Mouse (Mus musculus) kidney, postnatal 0 days (tissue): Measurements from ENCODE around the gene Olfr19. TPM values are rescaled to one million over a fixed set of nuclear protein-coding genes. Genes with fewer than 3 reads are reported as not detected.
"Not testable (repeated sequence)": the region's sequence is repeated elsewhere in the genome, so short reads cannot be mapped to it uniquely, and the experiment has no call there.

Experiments
- ATAC-seq: fragments of 200-750 bp; cut with Nextera tagmentation; replicated peaks from 2 replicates; pipeline ENCODE4 v1.8.0; 2017; ENCODE audit warnings: low read depth, moderate number of reproducible peaks, moderate TSS enrichment, moderate library complexity; ENCODE audit not compliant: low FRiP score
- DNase-seq: peaks from one replicate; pipeline ENCODE4 v3.0.0-alpha.2; 2016; ENCODE audit warnings: low spot score
- H3K27ac ChIP-seq: fragments of 300-500 bp; sonication (generic); 2 replicates; pipeline ENCODE4 v1.5.1; 2014; ENCODE audit warnings: mild to moderate bottlenecking
- H3K27me3 ChIP-seq: fragments of 300-500 bp; sonication (generic); 2 replicates; pipeline ENCODE4 v1.6.1; 2014; ENCODE audit warnings: low read length, mixed read lengths; ENCODE audit not compliant: insufficient read depth
- H3K36me3 ChIP-seq: fragments of 300-500 bp; sonication (generic); 2 replicates; pipeline ENCODE4 v1.6.1; 2014; ENCODE audit warnings: low read length, mixed read lengths; ENCODE audit not compliant: insufficient read depth
- H3K4me1 ChIP-seq: fragments of 300-500 bp; sonication (generic); replicated peaks from 2 replicates; pipeline ENCODE4 v1.6.1; 2014; ENCODE audit warnings: antibody characterized with exemption, low read length, mixed read lengths; ENCODE audit not compliant: insufficient read depth
- H3K4me2 ChIP-seq: fragments of 300-500 bp; sonication (generic); 2 replicates; pipeline ENCODE4 v1.6.1; 2014; ENCODE audit warnings: mild to moderate bottlenecking, low read length, moderate library complexity, mixed read lengths
- H3K4me3 ChIP-seq: fragments of 300-500 bp; sonication (generic); replicated peaks from 2 replicates; pipeline ENCODE4 v1.5.1; 2014; ENCODE audit warnings: low read depth, low read length
- H3K9ac ChIP-seq: fragments of 300-500 bp; sonication (generic); 2 replicates; pipeline ENCODE4 v1.6.1; 2014; ENCODE audit warnings: low read depth, low read length
- H3K9me3 ChIP-seq: fragments of 300-500 bp; sonication (generic); replicated peaks from 2 replicates; pipeline ENCODE4 v1.6.1; 2016; ENCODE audit warnings: low read length, inconsistent platforms, mixed read lengths
- CTCF ChIP-seq: IDR thresholded peaks from 2 replicates; pipeline ENCODE4 v1.5.1; 2016; ENCODE audit warnings: antibody characterized with exemption, low read depth, mild to moderate bottlenecking, moderate library complexity
- WGBS: fragments of 180-500 bp; shearing (Covaris S2); extraction: QIAGEN DNeasy Blood & Tissue Kit; methylation state at CpG from one replicate; pipeline ENCODE4 v1.1.7; 2014; 5-methylcytosine and 5-hydroxymethylcytosine counted together
- polyA plus RNA-seq: library from polyadenylated mRNA; unstranded; fragments of >200 nt; fragmentation: Nextera tagmentation; extraction: Ambion mirVana; gene quantifications from 2 replicates; pipeline ENCODE4 v1.2.1, GENCODE M21; 2015

Olfr19 gene
- not detected in 2 replicates for polyA plus RNA-seq

DNA sequence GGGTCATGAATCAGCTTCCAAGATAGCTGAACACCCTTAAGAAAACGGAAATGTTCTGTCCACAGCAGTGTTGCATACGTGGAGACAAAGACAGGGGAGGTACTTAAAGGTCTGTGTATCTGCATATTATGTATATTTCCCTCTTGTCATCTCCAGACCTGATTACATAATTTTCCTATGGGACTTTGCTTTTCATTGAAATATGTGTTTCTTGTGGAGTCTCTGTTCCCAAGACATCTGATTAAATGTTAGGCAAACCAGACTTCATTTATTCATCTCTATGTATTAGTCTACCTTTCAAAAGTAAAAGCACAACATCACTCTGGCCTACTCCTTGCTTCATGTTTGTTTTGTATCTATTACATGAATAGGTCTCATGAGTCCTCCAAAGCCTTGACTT lies at the start of gene Olfr19:
Olfr19 (minus strand) TSS at position 101 of the 400 bp plus-strand sequence.
- no peaks in the 10 kb centered on the region for H3K9me3 ChIP-seq
- H3K4me3 ChIP-seq = no peak within 1 kb of the TSS
- no peaks in the 10 kb centered on the region for H3K36me3 ChIP-seq
- no peak for ATAC-seq
- H3K9ac ChIP-seq = no peak within 1 kb of the TSS
- no peak within 1 kb of the TSS for H3K4me2 ChIP-seq
- no peaks in the 10 kb centered on the region for H3K27me3 ChIP-seq
- 51% methylated on average over 2 of the region's 2 CpGs for WGBS
- H3K27ac ChIP-seq = no peak within 1 kb of the TSS
- TF ChIP-seq CTCF = no peak
- no peak for DNase-seq
- H3K4me1 ChIP-seq = no peaks in the 10 kb centered on the region

DNA sequence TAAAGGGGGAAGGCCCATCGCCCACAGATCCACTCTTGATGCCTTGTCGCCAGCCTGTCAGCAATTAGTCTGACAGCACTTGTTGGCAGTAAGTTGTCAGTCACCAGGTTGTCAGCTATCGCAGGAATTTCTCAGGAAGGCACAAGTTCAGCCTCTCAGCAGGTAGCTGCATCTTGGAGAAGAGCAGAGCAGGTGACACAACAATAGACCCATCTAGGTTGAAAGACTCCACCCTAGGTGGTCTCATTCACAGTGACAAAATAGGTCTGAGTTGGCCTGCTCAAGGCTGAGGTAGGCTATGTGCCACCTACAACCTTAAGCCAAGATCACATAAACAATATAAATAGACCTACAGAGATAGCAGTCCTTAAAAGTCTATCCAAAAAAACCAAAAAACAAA lies 8.8 kb upstream of the Olfr19 start:
- no peaks in the 10 kb centered on the region for H3K9me3 ChIP-seq
- H3K27ac ChIP-seq = no peak overlapping the region
- no peak for TF ChIP-seq CTCF
- no peak overlapping the region for H3K4me2 ChIP-seq
- ATAC-seq = no peak
- no peak overlapping the region for H3K9ac ChIP-seq
- H3K27me3 ChIP-seq = no peaks in the 10 kb centered on the region
- H3K4me3 ChIP-seq = no peak overlapping the region
- no peak for DNase-seq
- 64% methylated on average over 3 of the region's 3 CpGs for WGBS
- no peaks in the 10 kb centered on the region for H3K36me3 ChIP-seq
- H3K4me1 ChIP-seq = no peaks in the 10 kb centered on the region

DNA sequence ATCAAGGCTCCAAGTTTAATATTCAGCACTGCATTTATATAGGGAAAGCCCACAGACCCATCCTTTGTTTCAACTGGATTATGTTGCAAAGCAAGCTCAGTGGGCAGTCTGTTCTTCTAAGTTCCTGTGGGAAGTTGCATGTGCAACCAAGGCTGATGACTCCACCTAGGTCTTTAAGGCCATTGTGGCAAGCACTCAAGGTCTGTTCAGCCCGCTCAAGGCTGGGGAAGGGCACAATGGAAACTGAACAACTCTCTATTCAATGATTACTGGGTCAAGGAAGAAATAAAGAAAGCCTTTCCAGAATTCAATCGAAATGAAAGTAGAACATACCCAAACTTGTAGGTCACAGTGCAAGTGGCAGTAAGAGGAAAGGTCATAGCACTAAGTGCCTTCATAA lies 7.8 kb upstream of the Olfr19 start:
- 79% methylated on average over 2 of the region's 2 CpGs for whole genome bisulfite sequencing
- Histone ChIP-seq H3K9me3 (no peaks in the 10 kb centered on the region), H3K27me3 (no peaks in the 10 kb centered on the region), H3K4me1 (no peaks in the 10 kb centered on the region), H3K9ac (no peak overlapping the region), H3K36me3 (no peaks in the 10 kb centered on the region), H3K4me3 (no peak overlapping the region), H3K27ac (no peak overlapping the region), H3K4me2 (no peak overlapping the region)
- no peak for DNase-seq
- ATAC-seq = no peak
- TF ChIP-seq CTCF = no peak

DNA sequence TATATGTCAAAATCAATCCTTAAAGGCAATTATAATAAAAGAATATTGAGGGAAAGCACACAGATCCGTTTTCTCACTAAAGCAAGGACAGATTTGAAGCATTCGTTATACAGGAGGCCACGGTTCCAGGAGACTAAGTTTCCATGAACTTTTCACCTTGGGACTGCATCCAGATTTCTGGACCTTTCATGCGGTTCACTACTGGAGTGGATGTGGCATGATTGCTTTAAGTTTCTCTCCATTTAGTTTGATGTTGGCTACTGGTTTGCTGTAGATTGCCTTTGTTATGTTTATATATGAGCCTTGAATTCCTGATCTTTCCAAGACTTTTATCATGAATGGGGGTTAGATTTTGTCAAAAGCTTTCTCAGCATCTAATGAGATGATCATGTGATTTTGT lies 11.2 kb downstream of the Olfr19 start:
- ATAC-seq (no peak), DNase-seq (no peak)
- Histone ChIP-seq H3K9ac (no peak overlapping the region), H3K27ac (no peak overlapping the region), H3K4me1 (no peaks in the 10 kb centered on the region), H3K4me3 (no peak overlapping the region), H3K4me2 (no peak overlapping the region), H3K9me3 (no peaks in the 10 kb centered on the region), H3K27me3 (no peaks in the 10 kb centered on the region), H3K36me3 (no peaks in the 10 kb centered on the region)
- WGBS = 69% methylated on average over 4 of the region's 4 CpGs
- no peak for TF ChIP-seq CTCF

DNA sequence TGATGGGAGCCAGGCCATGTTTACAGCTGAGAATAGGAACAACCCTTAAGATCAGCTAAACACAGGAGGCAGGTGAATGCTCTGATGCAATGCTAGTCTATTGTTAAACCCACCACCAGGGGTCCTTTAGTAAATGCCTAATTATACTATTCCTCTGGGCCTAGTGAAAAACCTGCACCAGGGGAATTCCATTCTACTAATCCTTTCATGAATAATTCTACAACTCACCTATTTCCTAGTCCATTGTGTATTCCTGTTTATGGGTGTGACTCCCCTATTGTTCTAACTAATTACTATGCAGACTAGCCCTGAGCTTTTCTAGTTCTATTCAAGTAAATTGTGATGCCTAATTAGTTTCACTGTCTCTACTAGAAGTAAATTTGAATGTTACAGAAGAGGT lies 11.7 kb downstream of the Olfr19 start:
- H3K4me1 ChIP-seq, H3K9me3 ChIP-seq, DNase-seq: not testable (repeated sequence)

DNA sequence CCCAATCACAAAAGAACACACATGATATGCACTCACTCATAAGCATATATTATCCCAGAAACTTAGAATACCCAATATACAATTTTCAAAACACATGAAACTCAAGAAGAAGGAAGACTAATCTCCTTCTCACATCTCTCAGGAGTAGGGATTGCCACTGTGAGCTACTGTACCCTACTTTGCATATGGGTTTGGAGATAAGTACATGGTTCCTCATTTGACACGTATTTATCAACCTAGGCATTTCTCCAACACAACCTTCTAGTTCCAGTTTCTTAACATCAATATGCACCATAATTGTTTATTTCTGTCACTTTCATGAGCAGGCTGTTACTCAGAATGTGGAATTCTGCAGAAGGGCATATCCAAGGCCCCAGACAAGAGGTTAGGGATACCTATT lies 31.1 kb downstream of the Olfr19 start:
- TF ChIP-seq CTCF = no peak
- ATAC-seq (no peak), DNase-seq (no peak)
- Histone ChIP-seq H3K4me1 (no peaks in the 10 kb centered on the region), H3K4me2 (no peak overlapping the region), H3K36me3 (no peaks in the 10 kb centered on the region), H3K9me3 (no peaks in the 10 kb centered on the region), H3K27me3 (no peaks in the 10 kb centered on the region), H3K9ac (no peak overlapping the region), H3K4me3 (no peak overlapping the region), H3K27ac (no peak overlapping the region)
- 83% methylated on average over 1 of the region's 1 CpGs for WGBS

More for the DNA sequence above, 11.7 kb downstream of the Olfr19 start:
- H3K4me3 ChIP-seq, H3K27ac ChIP-seq, ATAC-seq, H3K36me3 ChIP-seq, H3K9ac ChIP-seq, H3K4me2 ChIP-seq, H3K27me3 ChIP-seq: not testable (repeated sequence)

DNA sequence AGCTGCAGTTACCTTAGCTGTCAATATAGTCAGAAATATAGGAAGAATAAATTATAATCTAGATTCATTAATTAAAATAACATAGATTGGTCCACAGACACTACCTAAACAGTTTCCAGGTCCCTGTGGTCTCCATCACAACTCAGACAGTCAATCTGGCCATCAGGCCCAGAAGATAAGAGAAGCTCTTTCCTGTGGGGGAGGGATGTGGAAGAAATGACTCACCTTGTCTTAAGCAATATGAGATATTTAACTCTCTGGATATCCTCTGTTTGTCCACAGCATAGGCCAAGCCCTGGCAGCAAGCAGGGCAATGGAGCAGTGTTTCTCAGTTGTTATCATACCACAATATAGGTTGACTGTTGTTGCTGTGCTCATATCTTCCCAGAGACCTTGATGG lies 42.5 kb downstream of the Olfr19 start:
- H3K4me1 ChIP-seq = no peaks in the 10 kb centered on the region
- TF ChIP-seq CTCF = no peak
- no peaks in the 10 kb centered on the region for H3K9me3 ChIP-seq
- H3K9ac ChIP-seq = no peak overlapping the region
- H3K4me2 ChIP-seq = no peak overlapping the region
- no peaks in the 10 kb centered on the region for H3K27me3 ChIP-seq
- H3K27ac ChIP-seq = no peak overlapping the region
- DNase-seq (no peak), ATAC-seq (no peak)
- H3K36me3 ChIP-seq = no peaks in the 10 kb centered on the region
- H3K4me3 ChIP-seq = no peak overlapping the region

Other genes with a start within 250 kb of the Olfr19 start
- 8.8 and 9.3 TPM in 2 replicates for gene Fgd4, start 75.9 kb downstream of the Olfr19 start, polyA plus RNA-seq
- gene Spag6l, start 153.1 kb upstream of the Olfr19 start, polyA plus RNA-seq = 1.1 and 1.5 TPM in 2 replicates
- gene Igll1, start 187.6 kb upstream of the Olfr19 start, polyA plus RNA-seq = 0.24 and 0.32 TPM in 2 replicates
- 66.4 and 68.0 TPM in 2 replicates for gene Top3b, start 194.3 kb upstream of the Olfr19 start, polyA plus RNA-seq
- 2.1 and 2.5 TPM in 2 replicates for gene Vpreb1, start 194.4 kb upstream of the Olfr19 start, polyA plus RNA-seq
- gene Ppm1f, start 220.1 kb upstream of the Olfr19 start, polyA plus RNA-seq = 15.1 and 17.4 TPM in 2 replicates